Mouse (Mus musculus): ENCODE results near the gene Gdf5. TPM values are rescaled to one million over a fixed set of nuclear protein-coding genes. Genes with fewer than 3 reads are reported as not detected.

The Gdf5 gene
- polyA plus RNA-seq, 1 experiment, result 2.8 TPM

Other genes with a start within 250 kb of the Gdf5 start
- gene Edem2, start 215.9 kb downstream of the Gdf5 start, polyA plus RNA-seq (2012; fragmentation: generic; extraction: Trizol), result 21.9 TPM
- not detected for gene Gm17581, start 209.5 kb downstream of the Gdf5 start, polyA plus RNA-seq (2012; fragmentation: generic; extraction: Trizol)
- 2.7 TPM for gene Procr, start 194.2 kb downstream of the Gdf5 start, polyA plus RNA-seq (2012; fragmentation: generic; extraction: Trizol)
- gene Mmp24, start 170.0 kb downstream of the Gdf5 start, polyA plus RNA-seq (2012; fragmentation: generic; extraction: Trizol), result 0.02 TPM
- gene BC029722, start 125.9 kb downstream of the Gdf5 start, polyA plus RNA-seq (2012; fragmentation: generic; extraction: Trizol), result 32.2 TPM
- gene Eif6, start 118.4 kb downstream of the Gdf5 start, polyA plus RNA-seq (2012; fragmentation: generic; extraction: Trizol), result 198 TPM
- not detected for gene Fam83c, start 110.5 kb downstream of the Gdf5 start, polyA plus RNA-seq (2012; fragmentation: generic; extraction: Trizol)
- gene Uqcc1, start 15.1 kb downstream of the Gdf5 start, polyA plus RNA-seq (2012; fragmentation: generic; extraction: Trizol), result 96.2 TPM
- gene Gm15557, start 4.6 kb downstream of the Gdf5 start, polyA plus RNA-seq (2012; fragmentation: generic; extraction: Trizol), result 0.13 TPM
- 13.0 TPM for gene Cep250, start 11.1 kb upstream of the Gdf5 start, polyA plus RNA-seq (2012; fragmentation: generic; extraction: Trizol)
- gene 6430550D23Rik, start 62.6 kb upstream of the Gdf5 start, polyA plus RNA-seq (2012; fragmentation: generic; extraction: Trizol), result 0.29 TPM
- gene Ergic3, start 62.7 kb upstream of the Gdf5 start, polyA plus RNA-seq (2012; fragmentation: generic; extraction: Trizol), result 372 TPM
- gene Fer1l4, start 107.6 kb upstream of the Gdf5 start, polyA plus RNA-seq (2012; fragmentation: generic; extraction: Trizol), result not detected
- gene Spag4, start 119.8 kb upstream of the Gdf5 start, polyA plus RNA-seq (2012; fragmentation: generic; extraction: Trizol), result 1.1 TPM
- 44.0 TPM for gene Cpne1, start 166.6 kb upstream of the Gdf5 start, polyA plus RNA-seq (2012; fragmentation: generic; extraction: Trizol)
- gene Rbm12, start 166.6 kb upstream of the Gdf5 start, polyA plus RNA-seq (2012; fragmentation: generic; extraction: Trizol), result 4.0 TPM
- 10.0 TPM for gene Gm28036, start 181.7 kb upstream of the Gdf5 start, polyA plus RNA-seq (2012; fragmentation: generic; extraction: Trizol)
- 417 TPM for gene Romo1, start 198.7 kb upstream of the Gdf5 start, polyA plus RNA-seq (2012; fragmentation: generic; extraction: Trizol)
- 42.8 TPM for gene Nfs1, start 198.8 kb upstream of the Gdf5 start, polyA plus RNA-seq (2012; fragmentation: generic; extraction: Trizol)
- gene Rbm39, start 234.9 kb upstream of the Gdf5 start, polyA plus RNA-seq (2012; fragmentation: generic; extraction: Trizol), result 53.7 TPM

All from myocyte (in vitro differentiated cells).